Mouse (Mus musculus) embryo, embryonic 10.5 days (tissue): ENCODE results near the gene Cyp4f37.
A peak's percentile ranks its signal among the peaks of the same experiment; 100 is the strongest.

Experiments
- DNase-seq: peaks from one replicate; pipeline ENCODE4 v3.0.0-alpha.2; 2015; ENCODE audit warnings: low spot score

The Cyp4f37 gene

DNA sequence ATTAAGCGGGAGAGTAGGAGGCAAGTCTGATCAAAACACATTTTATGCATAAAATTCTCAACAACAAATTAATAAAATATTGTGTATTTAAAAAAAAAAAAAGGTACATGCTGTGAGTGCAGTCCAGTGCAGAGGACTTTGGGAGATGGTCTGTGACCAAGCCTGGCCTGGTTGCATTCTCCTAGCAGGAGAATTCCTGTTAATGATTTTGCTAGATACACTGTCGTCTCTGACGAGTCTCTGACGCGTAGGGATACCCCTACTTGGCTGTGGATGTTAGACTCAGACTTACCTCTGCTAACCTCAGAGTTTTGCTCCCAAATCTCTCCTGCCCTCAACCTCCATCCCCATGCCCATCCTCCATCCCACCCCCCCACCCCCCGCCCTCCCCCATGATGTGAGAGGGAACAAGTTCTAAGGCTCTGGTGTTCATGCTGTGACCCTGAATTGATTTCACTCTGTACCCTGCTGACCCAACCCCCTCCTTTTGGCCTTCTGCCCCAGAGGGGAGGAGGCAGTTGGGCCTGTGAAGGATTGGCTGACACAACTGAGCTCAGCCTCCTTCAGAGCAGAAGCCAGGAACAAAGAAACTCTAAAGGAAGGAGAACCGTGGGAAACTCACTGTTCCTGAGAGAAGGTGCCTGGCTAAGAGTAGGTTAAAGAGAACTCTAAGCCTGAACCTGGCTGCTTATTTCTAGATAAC is 64.1 kb downstream of the Cyp4f37 start, which contains the start of gene Cyp4f15:
Gene Cyp4f15 (plus strand): TSS at position 580 of the 703 bp plus-strand sequence.
- peak; percentile 57 for DNase-seq
